Mouse (Mus musculus) stomach, postnatal 0 days (tissue): ENCODE data around the gene Zfp605.

ENCODE experiments used
- CTCF ChIP-seq: IDR thresholded peaks from 2 replicates; pipeline ENCODE4 v1.5.1; 2016; ENCODE audit warnings: antibody characterized with exemption, low read depth, mild to moderate bottlenecking, moderate library complexity
- EP300 ChIP-seq: optimal IDR thresholded peaks from 2 replicates; pipeline ENCODE3; 2016; ENCODE audit warnings: antibody characterized with exemption

DNA sequence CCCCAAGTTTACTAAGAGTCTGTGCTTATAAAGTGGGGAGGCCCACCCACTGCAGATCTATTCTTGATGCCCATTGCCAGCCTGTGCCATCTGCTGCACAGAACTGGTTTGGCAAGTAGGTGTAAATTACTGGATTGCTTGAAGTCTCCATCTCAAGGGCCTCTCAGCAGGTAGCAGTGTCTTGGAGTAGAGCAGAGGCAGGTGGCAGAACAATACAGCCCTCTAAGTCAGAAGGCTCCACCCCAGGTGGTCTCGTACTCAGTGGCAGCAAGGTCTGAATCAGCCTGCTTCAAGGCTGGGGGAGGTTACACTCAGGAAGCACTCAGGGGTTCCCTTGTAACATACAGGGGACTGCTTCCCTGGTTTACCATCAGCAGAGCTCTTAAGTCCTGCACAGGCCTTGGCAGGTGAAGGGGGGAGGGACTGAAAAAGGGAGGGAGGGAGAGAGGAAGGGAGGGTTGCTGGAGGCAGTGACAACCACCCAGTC, 10.9 kb upstream of the Zfp605 start:
- TF ChIP-seq CTCF, result no peak
- TF ChIP-seq EP300, result no peak
